Mouse (Mus musculus): ENCODE data around the gene Mark2.
A peak's percentile ranks its signal among the peaks of the same experiment; 100 is the strongest.

Gene Mark2

DNA sequence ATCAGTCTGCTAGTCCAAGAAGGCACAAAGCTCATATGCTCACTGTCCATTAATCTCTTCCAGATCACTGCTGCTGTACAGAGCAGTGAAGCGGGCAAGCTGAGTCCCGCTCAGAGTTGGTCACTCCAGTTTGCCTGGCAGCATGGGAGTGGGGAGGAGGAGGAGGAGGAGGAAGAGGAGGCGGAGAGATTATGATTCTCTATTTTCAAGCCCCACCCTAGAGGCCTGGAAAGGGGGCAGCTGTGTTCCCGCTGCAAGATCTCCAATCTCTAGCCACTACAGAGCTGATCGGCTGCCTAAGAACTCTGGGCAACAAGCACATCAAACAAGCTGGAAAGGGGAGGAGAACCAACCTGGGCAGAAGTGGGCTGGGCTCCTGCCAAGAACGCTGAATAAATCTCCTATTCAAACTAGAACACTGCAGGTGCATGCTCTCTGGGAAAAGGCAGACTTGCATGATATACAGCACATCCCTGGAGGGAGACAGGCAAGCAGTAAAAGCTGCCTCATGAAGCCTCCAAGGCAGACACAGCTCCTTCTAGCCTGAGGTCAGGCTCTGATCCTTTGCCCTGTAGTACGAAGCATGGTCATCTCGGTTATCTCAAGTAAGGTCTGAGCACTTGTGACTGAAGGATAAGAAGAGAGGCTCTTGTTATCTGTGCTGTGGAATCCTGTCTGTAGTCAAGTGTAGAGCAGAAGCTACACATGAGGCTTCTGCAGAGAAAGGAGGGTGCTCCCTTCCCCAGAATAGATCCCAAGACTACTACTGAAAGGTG lies 33.5 kb downstream of the Mark2 start:
- TF ChIP-seq GATA4 (IDR thresholded peaks at IDR 0.05; ENCODE audit: insufficient replicate concordance, low read length), result no peak

DNA sequence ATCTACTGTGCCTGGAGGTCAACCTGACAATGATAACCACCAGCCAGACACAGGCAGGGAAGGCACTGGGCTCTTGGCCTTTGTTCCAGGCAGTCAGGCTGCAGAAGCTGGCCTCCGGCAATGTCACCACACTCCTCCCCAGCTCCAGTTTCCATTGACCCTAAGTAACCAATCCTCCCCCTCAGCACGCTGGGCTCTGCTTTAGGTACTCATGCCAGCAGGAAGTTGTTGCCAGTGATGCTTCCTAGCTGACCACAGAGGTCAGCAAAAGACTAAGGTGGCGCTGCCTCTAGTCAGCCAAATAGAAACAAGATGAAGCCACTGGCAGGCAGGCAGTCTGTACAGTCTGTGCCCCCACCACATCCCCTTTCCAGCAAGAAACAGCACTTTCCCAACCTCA lies 34.7 kb downstream of the Mark2 start:
- TF ChIP-seq GATA4 (IDR thresholded peaks at IDR 0.05; ENCODE audit: insufficient replicate concordance, low read length), result peak; percentile 34; the same call in 1 of the 2 replicates

DNA sequence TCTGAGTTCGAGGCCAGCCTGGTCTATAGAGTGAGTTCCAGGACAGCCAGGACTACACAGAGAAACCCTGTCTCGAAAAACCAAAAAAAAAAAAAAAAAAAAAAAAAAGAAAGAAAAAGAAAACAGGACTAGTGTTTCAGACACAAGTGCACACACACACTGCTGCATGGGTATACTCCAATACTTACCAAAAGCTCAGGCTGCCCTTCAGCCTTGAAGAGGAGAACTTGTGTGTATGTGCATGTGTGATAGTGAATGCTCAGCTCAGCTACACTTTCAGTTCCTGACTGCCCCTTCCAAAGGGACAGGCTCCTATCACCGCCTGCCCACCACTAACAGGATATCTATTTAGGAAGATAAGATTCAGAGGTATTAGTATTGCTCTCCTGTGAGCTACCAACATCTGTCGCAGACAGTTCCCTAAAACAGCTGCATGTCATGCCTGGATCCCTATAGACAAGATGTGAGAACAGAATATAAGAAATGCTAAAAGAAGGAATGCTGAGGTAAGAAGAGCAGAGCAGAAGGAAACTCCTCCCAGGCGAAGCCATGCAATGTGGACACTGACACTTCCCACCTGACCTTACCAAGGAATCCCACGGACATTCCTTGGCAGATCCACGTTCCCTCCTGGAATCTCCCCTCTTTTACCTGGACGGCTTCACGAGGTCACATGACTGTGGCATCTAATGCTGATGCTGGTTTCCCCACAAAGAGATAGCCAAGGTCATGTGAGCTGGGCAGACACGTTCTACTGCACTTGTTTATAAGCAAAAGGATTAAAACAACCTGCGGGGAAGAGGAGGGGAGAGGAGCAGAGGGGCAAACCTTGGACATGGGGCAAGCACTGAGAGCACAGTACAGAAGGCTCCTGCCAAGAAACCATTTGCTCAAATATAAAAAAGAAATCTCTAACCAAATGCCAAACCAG lies 36.0 kb downstream of the Mark2 start:
- TF ChIP-seq GATA4 (IDR thresholded peaks at IDR 0.05; ENCODE audit: insufficient replicate concordance, low read length), result no peak

DNA sequence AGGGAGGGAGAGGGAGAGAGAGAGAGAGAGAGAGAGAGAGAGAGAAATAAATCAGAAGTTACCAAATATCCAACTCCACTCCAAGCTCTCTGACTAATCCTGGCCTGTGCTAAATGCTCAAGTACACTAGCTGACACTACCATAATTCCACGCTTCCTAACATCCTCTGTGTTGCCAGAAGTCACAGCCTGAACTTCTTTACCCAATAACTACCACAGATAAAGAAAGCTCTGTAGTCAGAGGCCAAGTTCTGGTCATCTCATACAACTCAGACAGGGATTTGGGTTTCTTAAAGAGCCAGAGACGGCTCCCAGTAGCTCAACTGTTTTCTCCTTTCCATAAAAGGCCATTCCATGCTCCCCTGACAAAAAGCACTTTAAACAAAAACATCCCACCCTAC lies 36.9 kb downstream of the Mark2 start:
- TF ChIP-seq GATA4 (IDR thresholded peaks at IDR 0.05; ENCODE audit: insufficient replicate concordance, low read length), result no peak

DNA sequence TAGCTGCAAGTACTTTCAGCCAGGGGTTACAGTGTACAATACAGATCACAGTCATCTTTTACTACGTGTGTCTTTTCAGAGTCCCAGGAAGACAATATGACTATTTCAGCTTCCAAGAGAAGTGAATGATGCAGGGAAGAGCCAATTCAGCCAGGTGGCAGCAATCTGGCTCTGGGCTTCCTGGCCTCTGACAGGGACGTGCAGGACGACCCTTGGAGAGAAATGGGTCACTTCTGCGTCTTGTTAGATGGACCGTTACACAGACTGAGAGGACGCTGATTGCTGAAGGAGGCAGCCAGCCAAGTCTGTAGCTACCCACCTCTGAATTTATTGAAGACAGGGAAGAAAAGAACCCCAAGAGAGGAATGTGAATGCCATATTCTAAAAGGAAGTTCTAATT lies 37.9 kb downstream of the Mark2 start:
- TF ChIP-seq GATA4 (IDR thresholded peaks at IDR 0.05; ENCODE audit: insufficient replicate concordance, low read length), result no peak

DNA sequence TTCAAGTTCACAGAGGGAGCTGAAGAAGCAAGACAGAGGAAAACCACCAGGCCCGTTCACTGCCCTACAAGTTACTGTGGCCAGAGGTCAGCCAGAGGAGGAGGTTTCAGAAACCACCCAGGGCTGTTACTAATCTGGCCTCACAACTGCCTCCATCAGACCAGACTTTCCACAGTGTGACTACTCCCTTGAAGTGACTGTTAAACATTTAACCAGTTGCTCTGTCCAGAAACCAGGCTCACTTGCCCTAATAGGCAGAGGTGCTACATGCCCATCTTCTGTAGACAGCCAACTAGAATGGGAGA lies 39.2 kb downstream of the Mark2 start:
- TF ChIP-seq GATA4 (IDR thresholded peaks at IDR 0.05; ENCODE audit: insufficient replicate concordance, low read length), result no peak

DNA sequence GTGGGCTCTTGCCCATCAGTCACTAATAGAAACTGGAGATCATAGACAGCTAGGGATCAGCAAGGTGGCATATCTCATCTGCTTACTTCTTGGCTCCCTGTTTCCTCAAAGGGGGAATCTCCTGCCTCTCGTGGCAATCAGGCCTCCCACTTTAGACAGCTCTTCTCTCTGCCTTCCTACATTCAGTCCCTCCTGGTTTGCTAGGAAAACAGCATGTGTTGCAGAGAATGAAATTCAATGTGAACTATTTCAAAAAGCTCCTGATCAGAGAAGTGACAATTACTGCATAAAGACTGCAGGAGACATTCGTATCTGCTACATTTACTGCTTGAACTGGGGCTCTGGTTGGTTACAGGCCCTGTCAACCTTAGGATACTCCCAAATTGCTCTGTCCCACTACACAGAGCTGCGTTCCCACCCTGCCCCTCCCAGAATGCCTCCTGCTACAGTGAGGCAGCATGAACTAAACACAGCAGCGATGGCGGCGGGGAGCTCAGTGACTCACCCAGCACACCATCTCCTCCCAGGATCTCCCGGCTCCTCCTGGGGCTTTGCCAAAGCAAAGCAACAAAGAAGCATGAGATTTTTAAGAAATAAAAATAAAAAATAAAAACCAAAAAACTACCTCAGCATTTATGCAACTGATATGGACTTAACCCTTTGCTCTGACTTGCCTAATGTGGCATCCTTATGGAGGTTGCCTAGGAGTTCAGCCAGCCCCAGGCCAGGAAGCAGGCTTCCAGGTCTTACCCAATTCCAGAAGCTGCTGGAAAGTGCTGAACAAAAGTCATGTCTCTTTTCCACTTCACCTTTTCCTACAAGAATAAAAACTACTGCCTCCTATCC lies 39.8 kb downstream of the Mark2 start:
- no peak for TF ChIP-seq GATA4 (IDR thresholded peaks at IDR 0.05; ENCODE audit: insufficient replicate concordance, low read length)

DNA sequence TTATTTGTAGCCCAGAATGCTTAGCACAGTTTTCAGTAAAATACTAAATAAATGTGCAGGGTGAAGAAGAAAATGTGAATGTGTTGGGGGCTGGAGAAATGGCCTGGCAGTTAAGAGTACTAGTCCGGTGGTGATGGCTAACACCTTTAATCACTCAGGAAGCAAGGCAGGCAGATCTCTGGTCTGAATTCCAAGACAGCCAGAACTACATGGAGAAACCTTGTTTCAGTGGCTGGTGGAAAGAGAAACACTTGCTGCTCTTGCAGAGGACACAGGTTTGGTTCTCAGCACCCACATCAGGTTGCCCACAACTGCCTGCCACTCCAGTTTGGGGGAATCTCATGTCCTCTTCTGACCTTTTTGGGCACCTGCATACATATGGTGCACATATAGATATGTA lies 41.6 kb downstream of the Mark2 start:
- TF ChIP-seq GATA4 (IDR thresholded peaks at IDR 0.05; ENCODE audit: insufficient replicate concordance, low read length), result no peak

DNA sequence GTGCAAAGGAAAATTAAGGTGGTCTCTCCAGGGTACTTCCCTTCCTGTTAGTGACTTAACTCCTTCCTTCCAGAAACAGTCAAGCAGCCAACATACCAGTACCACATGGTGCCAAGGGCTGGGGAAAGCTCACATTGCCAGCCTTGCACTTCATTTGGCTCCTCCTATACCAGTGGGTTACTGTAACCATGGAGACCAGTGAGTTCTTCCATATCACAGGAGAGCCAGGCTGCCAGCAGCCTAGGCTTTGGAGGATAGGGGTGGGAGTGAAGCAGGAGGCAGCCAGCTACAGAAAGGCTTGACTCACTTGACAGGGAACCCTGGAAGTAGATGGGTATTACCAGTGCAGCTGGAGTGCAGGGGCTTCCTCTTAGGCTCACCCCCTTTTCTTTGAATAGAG lies 42.6 kb downstream of the Mark2 start:
- TF ChIP-seq GATA4 (IDR thresholded peaks at IDR 0.05; ENCODE audit: insufficient replicate concordance, low read length), result no peak

DNA sequence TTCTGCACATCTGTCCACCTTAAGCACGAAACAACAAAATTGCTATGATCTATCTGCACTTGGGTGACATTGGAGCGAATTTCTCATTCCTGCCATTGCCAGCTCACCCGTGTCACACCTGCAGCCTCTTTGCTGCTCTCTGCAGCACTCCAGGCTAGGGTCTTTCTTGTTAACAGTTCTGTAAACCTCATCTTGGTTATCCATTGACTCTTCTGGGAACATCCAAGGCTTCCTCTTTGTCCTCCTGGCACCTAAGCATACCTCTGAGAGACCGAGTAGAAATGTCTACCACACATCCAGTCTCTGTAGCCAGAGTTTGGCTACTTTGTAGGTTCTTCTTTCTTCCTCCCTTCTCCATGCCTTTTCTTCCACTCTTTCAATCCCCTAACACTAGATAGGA lies 45.7 kb downstream of the Mark2 start:
- TF ChIP-seq GATA4 (IDR thresholded peaks at IDR 0.05; ENCODE audit: insufficient replicate concordance, low read length), result no peak

DNA sequence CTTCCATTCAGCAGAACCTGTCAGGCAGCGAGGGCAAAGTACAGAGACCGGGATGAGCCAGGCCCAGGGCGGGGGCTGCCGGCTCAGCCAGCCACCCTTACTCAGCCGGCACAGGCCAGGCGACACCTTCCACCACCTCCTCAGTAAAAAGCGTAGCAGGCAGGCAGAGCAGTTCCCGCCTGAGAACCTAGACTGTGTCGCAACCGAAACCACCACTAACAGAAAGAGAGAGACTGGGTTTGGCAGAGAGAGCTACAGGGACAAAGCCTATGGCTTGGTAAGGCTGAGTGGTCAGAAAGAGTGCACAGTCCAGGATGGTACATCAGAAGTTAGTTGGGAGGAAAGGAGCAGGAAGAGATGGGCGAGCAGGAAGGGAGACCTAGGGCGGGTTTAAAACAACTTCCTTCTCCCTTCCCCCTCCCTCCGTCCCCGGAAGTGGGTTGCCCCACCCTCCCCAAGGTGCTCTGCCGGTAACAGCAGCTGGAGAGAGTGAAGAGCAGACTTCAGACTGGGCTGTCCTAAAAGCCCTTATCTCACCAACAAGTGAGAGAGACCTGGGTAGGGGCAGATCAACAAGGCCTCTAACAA lies 46.5 kb downstream of the Mark2 start:
- TF ChIP-seq GATA4 (IDR thresholded peaks at IDR 0.05; ENCODE audit: insufficient replicate concordance, low read length), result no peak

DNA sequence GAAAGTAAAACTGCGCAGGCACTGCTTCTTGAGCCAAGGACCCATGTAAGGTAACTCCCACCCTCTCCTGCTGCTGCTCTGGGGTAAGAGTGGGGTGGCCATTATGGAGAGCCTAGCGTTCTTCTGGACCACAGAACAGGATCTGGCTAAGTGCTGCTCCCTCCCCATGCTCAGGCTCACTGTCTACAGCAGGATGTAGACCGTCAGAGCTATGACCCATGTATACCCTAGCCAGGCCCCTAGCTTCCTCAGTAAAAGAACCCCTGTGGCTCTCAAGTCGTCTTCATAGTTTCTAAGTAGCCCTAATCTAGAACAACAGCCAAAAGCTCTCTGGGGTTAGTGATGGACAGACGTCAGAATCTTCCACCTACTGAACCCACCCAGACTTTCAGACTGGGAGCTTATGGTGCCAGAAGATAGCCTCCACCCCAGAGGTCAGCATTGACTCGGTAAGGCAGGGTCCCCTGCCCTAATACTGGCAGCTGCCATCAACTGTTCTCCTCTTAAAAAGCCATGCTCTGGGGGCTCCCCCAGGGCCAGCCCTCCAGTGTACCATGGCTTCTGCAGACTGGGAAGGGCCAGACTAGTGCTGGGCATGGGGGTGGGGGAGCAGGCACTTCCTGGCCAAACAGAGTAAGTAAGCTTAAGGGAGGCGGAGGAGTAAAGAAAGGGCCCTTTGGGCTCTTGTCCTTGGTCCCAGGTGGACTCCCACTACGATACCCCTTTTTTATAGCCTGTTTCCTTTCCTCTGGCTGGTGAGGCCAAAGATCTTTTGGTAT lies 47.4 kb downstream of the Mark2 start:
- no peak for TF ChIP-seq GATA4 (IDR thresholded peaks at IDR 0.05; ENCODE audit: insufficient replicate concordance, low read length)

DNA sequence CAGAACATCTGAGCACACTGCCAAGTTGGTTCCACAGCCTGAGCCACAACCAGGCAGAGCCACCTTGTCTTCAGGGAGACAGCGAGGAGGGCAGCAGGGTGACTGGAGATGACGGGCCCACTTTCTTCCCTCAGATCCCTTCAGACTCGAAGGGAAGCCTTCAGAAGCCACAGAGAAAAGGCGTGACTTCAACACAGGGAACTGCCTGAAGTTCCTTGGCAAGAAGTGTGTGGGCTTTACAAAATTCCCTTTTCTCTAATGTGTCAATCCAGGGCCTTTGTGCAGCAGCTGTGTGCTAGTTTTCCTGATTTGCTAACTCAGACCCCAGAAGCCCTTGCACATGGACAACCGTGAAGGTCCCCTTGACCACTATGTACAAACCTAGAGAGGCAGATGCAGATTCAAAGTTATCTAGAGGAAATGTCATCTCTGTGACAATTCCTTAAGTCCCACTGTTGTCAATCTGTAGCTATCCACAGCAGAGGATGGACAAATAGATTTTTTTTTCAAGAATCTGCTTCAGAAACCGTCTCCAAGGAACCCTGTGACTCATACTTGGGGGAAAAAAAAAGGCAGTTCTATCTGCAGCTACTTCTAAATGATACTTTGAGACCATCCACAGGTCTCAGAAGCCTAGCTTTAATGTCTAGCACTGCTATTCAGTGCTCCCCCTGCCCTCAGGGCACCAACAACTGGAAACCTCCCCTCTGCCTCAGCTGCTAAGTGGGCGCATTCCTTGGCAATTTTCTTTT lies 49.5 kb downstream of the Mark2 start:
- TF ChIP-seq GATA4 (IDR thresholded peaks at IDR 0.05; ENCODE audit: insufficient replicate concordance, low read length), result no peak

DNA sequence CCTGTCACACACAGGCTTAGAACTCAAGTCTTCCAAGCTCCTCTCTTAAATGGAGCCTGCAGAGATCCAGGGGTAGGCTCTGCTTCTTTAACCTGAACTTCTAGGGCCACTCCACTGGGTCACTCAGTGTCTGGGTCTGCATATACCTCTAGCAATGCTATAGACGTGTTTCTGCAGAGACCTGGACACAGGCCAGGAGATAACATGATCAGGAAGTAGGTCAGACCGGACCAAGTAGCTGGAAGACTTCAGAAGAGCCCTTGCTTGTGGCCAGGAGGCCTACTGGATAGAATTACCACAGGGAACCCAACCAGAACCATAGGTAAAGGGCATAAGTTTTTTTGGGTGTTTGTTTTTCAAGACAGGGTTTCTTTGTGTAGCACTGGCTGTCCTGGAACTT lies 51.9 kb downstream of the Mark2 start:
- TF ChIP-seq GATA4 (IDR thresholded peaks at IDR 0.05; ENCODE audit: insufficient replicate concordance, low read length), result no peak

Measured in liver, adult (tissue).